Mouse (Mus musculus) olfactory bulb, adult 2 months (tissue): ENCODE measurements around the gene Tfpi.

Source experiments
- CTCF ChIP-seq: fragments of 200-500 bp; IDR thresholded peaks from 2 replicates; pipeline ENCODE4 v1.5.1; 2012; ENCODE audit warnings: low read depth, mild to moderate bottlenecking, low read length, moderate library complexity; ENCODE audit not compliant: insufficient read depth
- POLR2A ChIP-seq: fragments of 200-500 bp; IDR thresholded peaks from 2 replicates; pipeline ENCODE4 v1.6.1; 2012; ENCODE audit warnings: mild to moderate bottlenecking, low read depth, low read length, moderate library complexity; ENCODE audit not compliant: insufficient read depth

- TF ChIP-seq CTCF (no peak), POLR2A (no peak)
Observed at GRCm38 (mm10) chr2:84441940-84442339, 34.6 kb downstream of the Tfpi start.
